Mouse (Mus musculus) bone marrow, adult 2 months (tissue): ENCODE measurements at regions not wholly inside any gene's neighbourhood (a gene's known extent, or its start where the extent isn't known, plus 50 kb on each side); places are given as distances from the start of the nearest gene placed in this dataset.

Experiments used
- CTCF ChIP-seq: fragments of 200-500 bp; IDR thresholded peaks from 2 replicates; pipeline ENCODE4 v1.5.1; 2011; ENCODE audit warnings: low read length, control low read depth; ENCODE audit not compliant: control insufficient read depth, insufficient read depth
- POLR2A ChIP-seq: fragments of 200-500 bp; IDR thresholded peaks from 2 replicates; pipeline ENCODE4 v1.6.1; 2011; ENCODE audit warnings: low read depth, mild to moderate bottlenecking, control low read depth, low read length, borderline replicate concordance; ENCODE audit not compliant: control insufficient read depth

- TF ChIP-seq CTCF: no peak
- no peak for TF ChIP-seq POLR2A
Observed at GRCm38 (mm10) chr10:67615016-67615415, 66.3 kb upstream of the Ado start.
